Mouse (Mus musculus) stomach, postnatal 0 days (tissue): ENCODE measurements around the gene Lrrc46. TPM values are rescaled to one million over a fixed set of nuclear protein-coding genes. Genes with fewer than 3 reads are reported as not detected.

Experiments used
- ATAC-seq: fragments of 200-750 bp; cut with Nextera tagmentation; 2 replicates; pipeline ENCODE4 v1.8.0; 2017; ENCODE audit not compliant: low FRiP score, low TSS enrichment
- DNase-seq: peaks from one replicate; pipeline ENCODE4 v3.0.0-alpha.2; 2016; ENCODE audit warnings: low spot score
- H3K27ac ChIP-seq: fragments of 300-500 bp; sonication (generic); replicated peaks from 2 replicates; pipeline ENCODE4 v1.5.1; 2014; ENCODE audit warnings: mild to moderate bottlenecking, control low read depth
- H3K27me3 ChIP-seq: fragments of 300-500 bp; sonication (generic); 2 replicates; pipeline ENCODE4 v1.6.1; 2014; ENCODE audit warnings: low read length; ENCODE audit not compliant: control insufficient read depth, insufficient read depth
- H3K36me3 ChIP-seq: fragments of 300-500 bp; sonication (generic); 2 replicates; pipeline ENCODE4 v1.6.1; 2014; ENCODE audit warnings: low read length, mixed read lengths; ENCODE audit not compliant: control insufficient read depth, insufficient read depth
- H3K4me1 ChIP-seq: fragments of 300-500 bp; sonication (generic); replicated peaks from 2 replicates; pipeline ENCODE4 v1.6.1; 2014; ENCODE audit warnings: antibody characterized with exemption; ENCODE audit not compliant: control insufficient read depth, insufficient read depth
- H3K4me2 ChIP-seq: fragments of 300-500 bp; sonication (generic); replicated peaks from 2 replicates; pipeline ENCODE4 v1.6.1; 2014; ENCODE audit warnings: low read depth, mild to moderate bottlenecking, control low read depth, moderate library complexity
- H3K4me3 ChIP-seq: fragments of 300-500 bp; sonication (generic); 2 replicates; pipeline ENCODE4 v1.5.1; 2014; ENCODE audit warnings: low read depth, low read length, control low read depth
- H3K9ac ChIP-seq: fragments of 300-500 bp; sonication (generic); 2 replicates; pipeline ENCODE4 v1.6.1; 2014; ENCODE audit warnings: mild to moderate bottlenecking, low read length, control low read depth, mixed read lengths
- H3K9me3 ChIP-seq: fragments of 300-500 bp; sonication (generic); 2 replicates; pipeline ENCODE4 v1.6.1; 2016; ENCODE audit warnings: low read length; ENCODE audit not compliant: control insufficient read depth
- CTCF ChIP-seq: IDR thresholded peaks from 2 replicates; pipeline ENCODE4 v1.5.1; 2016; ENCODE audit warnings: antibody characterized with exemption, low read depth, mild to moderate bottlenecking, moderate library complexity
- EP300 ChIP-seq: optimal IDR thresholded peaks from 2 replicates; pipeline ENCODE3; 2016; ENCODE audit warnings: antibody characterized with exemption
- WGBS: fragments of 180-500 bp; shearing (Covaris S2); extraction: QIAGEN DNeasy Blood & Tissue Kit; methylation state at CpG from one replicate; pipeline ENCODE4 v1.1.7; 2014; 5-methylcytosine and 5-hydroxymethylcytosine counted together
- polyA plus RNA-seq: library from polyadenylated mRNA; unstranded; fragments of >200 nt; fragmentation: Nextera tagmentation; extraction: Ambion mirVana; gene quantifications from 2 replicates; pipeline ENCODE4 v1.2.1, GENCODE M21; 2015

The Lrrc46 gene
- polyA plus RNA-seq, 1 experiment from 2014 or later, result 0.36 TPM

GRCm38 (mm10) chr11:96996773-96997379, 44.3 kb downstream of the Lrrc46 start:
- no peak for DNase-seq
- H3K36me3 ChIP-seq, result no peaks in the 10 kb centered on the region
- H3K9me3 ChIP-seq, result no peaks in the 10 kb centered on the region
- 0 out of 2 replicates have a peak overlapping the region, but pooled peaks have one; percentile 24 for H3K27ac ChIP-seq
- no peaks in the 10 kb centered on the region for H3K4me1 ChIP-seq
- no peak for TF ChIP-seq CTCF
- no peak for TF ChIP-seq EP300
- H3K4me3 ChIP-seq, result peak overlapping the region; percentile 28; the same call in 1 of the 2 replicates
- H3K4me2 ChIP-seq, result peak overlapping the region; percentile 57
- H3K27me3 ChIP-seq, result no peaks in the 10 kb centered on the region
- peak overlapping the region; percentile 65 for H3K9ac ChIP-seq
- ATAC-seq, result peak; percentile 11
- 28% methylated on average over 14 of the region's 17 CpGs for WGBS

GRCm38 (mm10) chr11:96995836-96996772, 45.1 kb downstream of the Lrrc46 start:
- H3K36me3 ChIP-seq, result no peaks in the 10 kb centered on the region
- no peaks in the 10 kb centered on the region for H3K4me1 ChIP-seq
- H3K4me2 ChIP-seq, result no peak overlapping the region
- H3K27me3 ChIP-seq, result no peaks in the 10 kb centered on the region
- no peak for DNase-seq
- TF ChIP-seq EP300 (no peak), CTCF (no peak)
- WGBS, result 80% methylated on average over 15 of the region's 15 CpGs
- H3K9me3 ChIP-seq, result no peaks in the 10 kb centered on the region
- ATAC-seq, result no peak
- H3K4me3 ChIP-seq, result no peak overlapping the region
- no peak overlapping the region for H3K27ac ChIP-seq
- no peak overlapping the region for H3K9ac ChIP-seq

- ATAC-seq (no peak), DNase-seq (no peak)
- Histone ChIP-seq H3K9me3 (no peaks in the 10 kb centered on the region), H3K36me3 (no peaks in the 10 kb centered on the region), H3K4me3 (no peak overlapping the region), H3K4me1 (no peaks in the 10 kb centered on the region), H3K27ac (no peak overlapping the region), H3K9ac (no peak overlapping the region), H3K4me2 (no peak overlapping the region), H3K27me3 (no peaks in the 10 kb centered on the region)
- no peak for TF ChIP-seq CTCF
- 31% methylated on average over 5 of the region's 5 CpGs for WGBS
Measured at GRCm38 (mm10) chr11:96995031-96995430, 46.2 kb downstream of the Lrrc46 start.

GRCm38 (mm10) chr11:96992722-96993311, 48.4 kb downstream of the Lrrc46 start:
- H3K4me2 ChIP-seq, result no peak overlapping the region
- peak overlapping the region; percentile 67 for H3K27ac ChIP-seq
- no peaks in the 10 kb centered on the region for H3K27me3 ChIP-seq
- H3K9ac ChIP-seq, result no peak overlapping the region
- ATAC-seq, result no peak
- TF ChIP-seq EP300 (no peak), CTCF (no peak)
- no peaks in the 10 kb centered on the region for H3K36me3 ChIP-seq
- H3K9me3 ChIP-seq, result no peaks in the 10 kb centered on the region
- no peak overlapping the region for H3K4me3 ChIP-seq
- DNase-seq, result no peak
- 0 out of 2 replicates have a peak, but pooled peaks cover 3% of the 10 kb centered on the region for H3K4me1 ChIP-seq
- 43% methylated on average over 8 of the region's 8 CpGs for WGBS

GRCm38 (mm10) chr11:96991501-96991900, 49.7 kb downstream of the Lrrc46 start:
- TF ChIP-seq CTCF (no peak), EP300 (no peak)
- Histone ChIP-seq H3K27ac (no peak overlapping the region), H3K36me3 (no peaks in the 10 kb centered on the region), H3K4me1 (0 out of 2 replicates have a peak, but pooled peaks cover 3% of the 10 kb centered on the region), H3K9me3 (no peaks in the 10 kb centered on the region), H3K27me3 (no peaks in the 10 kb centered on the region), H3K9ac (no peak overlapping the region), H3K4me2 (no peak overlapping the region), H3K4me3 (no peak overlapping the region)
- 73% methylated on average over 5 of the region's 5 CpGs for WGBS
- ATAC-seq (no peak), DNase-seq (no peak)
